Mouse (Mus musculus): ENCODE measurements around the gene Limch1.

Limch1 gene

GRCm38 (mm10) chr5:66881901-66882341, 136.3 kb downstream of the Limch1 start:
- DNase-seq (ENCODE audit: low spot score), result peak; percentile 71

GRCm38 (mm10) chr5:66882718-66883117, 137.1 kb downstream of the Limch1 start:
- no peak for DNase-seq (ENCODE audit: low spot score)

- DNase-seq (ENCODE audit: low spot score), result peak; percentile 68
Observed at GRCm38 (mm10) chr5:66884505-66884904, 138.9 kb downstream of the Limch1 start.

GRCm38 (mm10) chr5:66886410-66887120, 140.9 kb downstream of the Limch1 start:
- peak; percentile 67 for DNase-seq (ENCODE audit: low spot score)

- no peak for DNase-seq (ENCODE audit: low spot score)
Observed at GRCm38 (mm10) chr5:66888061-66888460, 142.4 kb downstream of the Limch1 start.

GRCm38 (mm10) chr5:66889337-66889736, 143.7 kb downstream of the Limch1 start:
- DNase-seq (ENCODE audit: low spot score), result no peak

GRCm38 (mm10) chr5:66895440-66896120, 150.0 kb downstream of the Limch1 start:
- no peak for DNase-seq (ENCODE audit: low spot score)

GRCm38 (mm10) chr5:66897584-66897983, 152.0 kb downstream of the Limch1 start:
- no peak for DNase-seq (ENCODE audit: low spot score)

GRCm38 (mm10) chr5:66898252-66898651, 152.6 kb downstream of the Limch1 start:
- DNase-seq (ENCODE audit: low spot score), result peak; percentile 34

GRCm38 (mm10) chr5:66898811-66899430, 153.3 kb downstream of the Limch1 start:
- no peak for DNase-seq (ENCODE audit: low spot score)

- peak; percentile 60 for DNase-seq (ENCODE audit: low spot score)
Observed at GRCm38 (mm10) chr5:66901116-66901515, 155.5 kb downstream of the Limch1 start.

- no peak for DNase-seq (ENCODE audit: low spot score)
Observed at GRCm38 (mm10) chr5:66904835-66905234, 159.2 kb downstream of the Limch1 start.

- DNase-seq (ENCODE audit: low spot score), result no peak
Observed at GRCm38 (mm10) chr5:66908883-66909282, 163.3 kb downstream of the Limch1 start.

- peak; percentile 47 for DNase-seq (ENCODE audit: low spot score)
Observed at GRCm38 (mm10) chr5:66909962-66910361, 164.3 kb downstream of the Limch1 start.

- DNase-seq (ENCODE audit: low spot score), result no peak
Observed at GRCm38 (mm10) chr5:66910610-66911009, 165.0 kb downstream of the Limch1 start.

GRCm38 (mm10) chr5:66911068-66911467, 165.4 kb downstream of the Limch1 start:
- DNase-seq (ENCODE audit: low spot score), result peak; percentile 68

- no peak for DNase-seq (ENCODE audit: low spot score)
Observed at GRCm38 (mm10) chr5:66913791-66914190, 168.2 kb downstream of the Limch1 start.

GRCm38 (mm10) chr5:66917353-66918315, 172.0 kb downstream of the Limch1 start:
- no peak for DNase-seq (ENCODE audit: low spot score)

- no peak for DNase-seq (ENCODE audit: low spot score)
Observed at GRCm38 (mm10) chr5:66918316-66919305, 173.0 kb downstream of the Limch1 start.

GRCm38 (mm10) chr5:66922582-66922981, 177.0 kb downstream of the Limch1 start:
- peak; percentile 24 for DNase-seq (ENCODE audit: low spot score)

- no peak for DNase-seq (ENCODE audit: low spot score)
Observed at GRCm38 (mm10) chr5:66929291-66929690, 183.7 kb downstream of the Limch1 start.

Measured in lung, postnatal 25 days (tissue).